Mouse (Mus musculus) intestine, postnatal 0 days (tissue): ENCODE results near the gene Iqschfp. TPM values are rescaled to one million over a fixed set of nuclear protein-coding genes. Genes with fewer than 3 reads are reported as not detected.

Source experiments
- ATAC-seq: fragments of 200-750 bp; cut with Nextera tagmentation; 2 replicates; pipeline ENCODE4 v1.8.0; 2017; ENCODE audit warnings: mild to moderate bottlenecking, moderate TSS enrichment, moderate library complexity
- H3K27ac ChIP-seq: fragments of 300-500 bp; sonication (generic); 2 replicates; pipeline ENCODE4 v1.5.1; 2014; ENCODE audit warnings: mild to moderate bottlenecking, low read depth, low read length, moderate library complexity
- H3K27me3 ChIP-seq: fragments of 300-500 bp; sonication (generic); replicated peaks from 2 replicates; pipeline ENCODE4 v1.6.1; 2014; ENCODE audit warnings: low read length, mixed read lengths; ENCODE audit not compliant: control insufficient read depth, insufficient read depth
- H3K36me3 ChIP-seq: fragments of 300-500 bp; sonication (generic); 2 replicates; pipeline ENCODE4 v1.6.1; 2014; ENCODE audit warnings: mild to moderate bottlenecking, moderate library complexity; ENCODE audit not compliant: control insufficient read depth, insufficient read depth
- H3K4me1 ChIP-seq: fragments of 300-500 bp; sonication (generic); replicated peaks from 2 replicates; pipeline ENCODE4 v1.6.1; 2014; ENCODE audit warnings: antibody characterized with exemption, low read length, mixed read lengths; ENCODE audit not compliant: control insufficient read depth, insufficient read depth
- H3K4me2 ChIP-seq: fragments of 300-500 bp; sonication (generic); replicated peaks from 2 replicates; pipeline ENCODE4 v1.6.1; 2014; ENCODE audit warnings: low read depth, mild to moderate bottlenecking, moderate library complexity
- H3K4me3 ChIP-seq: fragments of 300-500 bp; sonication (generic); 2 replicates; pipeline ENCODE4 v1.5.1; 2014; ENCODE audit warnings: low read depth, low read length
- H3K9ac ChIP-seq: fragments of 300-500 bp; sonication (generic); 2 replicates; pipeline ENCODE4 v1.6.1; 2014; ENCODE audit warnings: mild to moderate bottlenecking, low read depth, low read length
- H3K9me3 ChIP-seq: fragments of 300-500 bp; sonication (generic); 2 replicates; pipeline ENCODE4 v1.6.1; 2016; ENCODE audit warnings: mixed run types; ENCODE audit not compliant: control insufficient read depth
- CTCF ChIP-seq: sonication (generic); IDR thresholded peaks from 2 replicates; pipeline ENCODE4 v1.5.1; 2016; ENCODE audit warnings: low read depth, mild to moderate bottlenecking, control low read depth, antibody characterized with exemption, moderate library complexity
- WGBS: fragments of 180-500 bp; shearing (Covaris S2); extraction: QIAGEN DNeasy Blood & Tissue Kit; methylation state at CpG from one replicate; pipeline ENCODE4 v1.1.7; 2014; 5-methylcytosine and 5-hydroxymethylcytosine counted together
- polyA plus RNA-seq: library from polyadenylated mRNA; unstranded; fragments of >200 nt; fragmentation: Nextera tagmentation; extraction: Ambion mirVana; gene quantifications from 2 replicates; pipeline ENCODE4 v1.2.1, GENCODE M21; 2015

Gene Iqschfp
- polyA plus RNA-seq, 1 experiment from 2014 or later, result 0.37 TPM

DNA sequence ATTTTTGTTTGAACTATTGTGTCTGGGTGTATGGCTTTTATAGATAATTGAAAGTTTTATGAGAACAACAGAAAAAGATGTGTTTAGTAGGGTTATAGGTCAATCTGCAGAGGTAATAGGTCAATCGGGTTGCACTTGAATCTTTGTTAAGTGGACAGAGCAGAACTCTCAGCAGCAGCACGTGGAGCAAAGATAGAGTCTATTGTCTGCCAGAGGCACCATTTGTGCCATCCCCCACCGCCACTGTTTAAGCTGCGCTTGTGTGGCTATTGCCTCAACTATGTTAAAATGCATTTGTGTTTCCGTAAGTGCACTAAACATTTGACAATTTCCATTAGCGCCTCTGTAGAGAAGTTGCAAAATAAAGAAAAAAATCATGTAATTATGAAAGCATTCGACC, 508.1 kb downstream of the Iqschfp start:
- Histone ChIP-seq H3K4me2 (no peak overlapping the region), H3K9ac (no peak overlapping the region), H3K4me1 (no peaks in the 10 kb centered on the region), H3K27me3 (no peaks in the 10 kb centered on the region), H3K4me3 (no peak overlapping the region), H3K27ac (no peak overlapping the region), H3K9me3 (no peaks in the 10 kb centered on the region), H3K36me3 (no peaks in the 10 kb centered on the region)
- WGBS, result 74% methylated on average over 7 of the region's 7 CpGs
- TF ChIP-seq CTCF, result no peak
- ATAC-seq, result no peak

DNA sequence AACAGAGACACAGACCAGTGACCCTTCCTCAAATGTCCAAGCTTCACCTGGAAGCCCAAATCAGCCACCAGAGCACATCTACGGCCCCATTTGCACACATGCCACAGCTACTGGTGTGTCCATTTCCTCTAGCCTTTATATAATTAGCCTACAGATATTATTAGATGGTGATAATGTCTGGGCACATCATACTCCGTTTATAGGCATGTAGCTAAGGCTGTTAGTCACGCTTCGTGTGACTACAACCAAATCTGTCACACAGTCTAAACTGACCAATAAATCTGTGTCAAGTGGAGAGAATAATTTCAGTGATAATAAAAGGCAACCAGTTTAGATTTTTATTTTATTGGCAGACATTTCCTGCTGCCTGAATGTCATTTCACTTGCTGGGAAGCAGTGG, 511.3 kb downstream of the Iqschfp start:
- Histone ChIP-seq H3K27me3 (no peaks in the 10 kb centered on the region), H3K4me2 (no peak overlapping the region), H3K27ac (no peak overlapping the region), H3K4me3 (no peak overlapping the region), H3K9ac (no peak overlapping the region), H3K36me3 (no peaks in the 10 kb centered on the region), H3K4me1 (no peaks in the 10 kb centered on the region), H3K9me3 (no peaks in the 10 kb centered on the region)
- TF ChIP-seq CTCF, result no peak
- ATAC-seq, result no peak
- whole genome bisulfite sequencing, result 87% methylated on average over 4 of the region's 4 CpGs

DNA sequence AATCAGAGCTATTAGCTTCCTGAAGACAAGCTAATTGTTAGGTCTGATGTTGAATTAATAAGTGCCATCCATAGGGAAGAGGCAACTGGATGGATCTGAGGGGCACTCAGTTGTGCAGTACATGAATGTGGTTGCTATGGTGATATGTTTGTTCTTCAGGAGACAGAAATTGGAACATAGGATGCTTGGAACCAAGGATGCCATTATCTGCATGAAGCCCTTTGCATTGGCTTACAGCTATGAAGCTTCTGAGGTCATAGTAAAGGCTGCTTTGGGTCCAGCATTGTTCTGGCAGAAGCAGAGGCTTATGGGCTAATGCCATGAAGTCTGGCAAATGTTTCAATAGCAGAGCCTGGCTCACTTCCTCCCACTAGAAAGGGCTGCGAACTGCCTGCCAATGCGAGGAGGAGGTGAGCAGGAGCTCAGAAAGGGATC, 511.8 kb downstream of the Iqschfp start:
- no peak for ATAC-seq
- 98% methylated on average over 2 of the region's 2 CpGs for WGBS
- Histone ChIP-seq H3K4me2 (no peak overlapping the region), H3K9me3 (no peaks in the 10 kb centered on the region), H3K36me3 (no peaks in the 10 kb centered on the region), H3K27me3 (no peaks in the 10 kb centered on the region), H3K9ac (no peak overlapping the region), H3K4me3 (no peak overlapping the region), H3K4me1 (no peaks in the 10 kb centered on the region), H3K27ac (no peak overlapping the region)
- no peak for TF ChIP-seq CTCF

DNA sequence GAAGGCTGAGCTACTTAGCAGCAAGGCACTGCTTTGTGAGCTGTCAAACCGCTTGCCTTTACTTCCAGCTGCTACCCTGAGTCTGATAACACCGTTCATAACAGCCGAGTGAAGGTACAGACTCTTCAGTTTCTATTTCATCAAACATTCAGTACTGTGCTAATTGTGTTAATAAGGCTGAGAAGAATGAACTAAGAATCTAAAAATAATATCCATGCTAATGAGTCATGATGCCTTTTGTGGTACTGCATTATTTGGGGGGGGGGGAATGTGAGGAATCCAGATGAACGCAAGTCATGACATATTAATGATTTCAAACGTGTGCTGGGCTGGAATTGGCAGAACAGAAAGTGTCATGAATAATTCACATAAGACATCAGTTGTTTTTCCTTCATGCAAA, 513.7 kb downstream of the Iqschfp start:
- Histone ChIP-seq H3K4me3 (no peak overlapping the region), H3K27me3 (no peaks in the 10 kb centered on the region), H3K9me3 (no peaks in the 10 kb centered on the region), H3K27ac (no peak overlapping the region), H3K4me1 (no peaks in the 10 kb centered on the region), H3K36me3 (no peaks in the 10 kb centered on the region), H3K4me2 (no peak overlapping the region), H3K9ac (no peak overlapping the region)
- 71% methylated on average over 5 of the region's 5 CpGs for WGBS
- no peak for ATAC-seq
- no peak for TF ChIP-seq CTCF

DNA sequence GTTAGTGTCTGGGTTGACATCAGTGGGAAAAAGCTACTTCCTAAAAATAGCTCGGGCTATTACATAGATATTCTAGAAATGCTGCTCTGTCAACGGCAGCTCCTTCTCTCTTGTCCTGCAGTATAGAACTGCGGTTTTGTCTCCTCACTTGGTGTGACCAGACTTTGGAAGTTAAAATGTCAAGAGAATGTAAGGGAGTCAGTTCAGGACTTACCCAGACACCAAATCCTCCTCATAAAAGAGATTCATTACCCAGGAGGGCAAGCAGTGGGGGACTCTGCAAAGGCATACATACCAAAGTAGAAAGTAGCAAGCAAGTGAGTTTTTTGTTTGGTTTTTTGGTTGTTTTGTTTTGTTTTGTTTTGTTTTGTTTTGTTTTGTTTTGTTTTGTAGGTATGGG, 520.2 kb downstream of the Iqschfp start:
- Histone ChIP-seq H3K4me2 (no peak overlapping the region), H3K4me3 (no peak overlapping the region), H3K36me3 (no peaks in the 10 kb centered on the region), H3K27me3 (no peaks in the 10 kb centered on the region), H3K27ac (no peak overlapping the region), H3K9ac (no peak overlapping the region), H3K4me1 (no peaks in the 10 kb centered on the region), H3K9me3 (no peaks in the 10 kb centered on the region)
- ATAC-seq, result no peak
- no peak for TF ChIP-seq CTCF
- 65% methylated on average over 3 of the region's 3 CpGs for WGBS

DNA sequence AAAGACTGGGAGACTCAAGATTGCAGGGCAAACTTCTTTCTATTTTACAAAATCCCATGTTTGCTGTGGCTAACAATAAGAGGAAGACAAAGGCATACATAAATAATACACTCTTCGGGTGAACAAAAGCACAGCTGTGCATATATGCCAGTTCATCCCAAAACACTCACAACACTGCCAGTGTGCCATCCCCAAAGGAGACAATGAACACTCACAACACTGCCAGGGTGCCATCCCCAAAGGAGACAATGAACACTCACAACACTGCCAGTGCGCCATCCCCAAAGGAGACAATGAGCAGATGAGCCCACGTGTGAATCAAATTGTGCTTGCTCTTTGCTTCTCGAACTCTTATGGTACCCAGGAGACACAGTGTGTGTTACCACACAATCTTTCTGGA, 527.8 kb downstream of the Iqschfp start:
- Histone ChIP-seq H3K36me3 (no peaks in the 10 kb centered on the region), H3K4me1 (no peaks in the 10 kb centered on the region), H3K9ac (no peak overlapping the region), H3K4me3 (no peak overlapping the region), H3K27me3 (no peaks in the 10 kb centered on the region), H3K27ac (no peak overlapping the region), H3K9me3 (no peaks in the 10 kb centered on the region), H3K4me2 (no peak overlapping the region)
- TF ChIP-seq CTCF, result no peak
- 88% methylated on average over 4 of the region's 4 CpGs for WGBS
- ATAC-seq, result no peak

DNA sequence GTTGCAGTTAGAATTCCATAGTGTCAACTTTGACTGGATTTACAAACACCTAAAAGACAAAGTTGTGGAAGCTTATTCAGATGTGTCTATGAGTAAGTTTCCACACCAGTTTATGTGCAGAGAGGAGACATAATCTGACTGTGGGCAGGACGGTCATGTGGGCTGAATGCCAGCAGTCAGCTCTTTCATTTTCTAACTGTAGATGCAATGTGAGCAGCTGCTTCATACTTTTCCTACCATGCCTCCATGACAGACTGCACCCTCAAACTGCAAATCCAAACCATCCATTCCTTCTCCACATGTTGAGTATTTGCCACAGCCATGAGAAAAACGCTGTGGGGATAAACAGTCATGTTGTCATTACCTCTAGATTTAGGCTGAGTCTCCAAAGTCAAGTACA, 528.9 kb downstream of the Iqschfp start:
- Histone ChIP-seq H3K27ac (no peak overlapping the region), H3K4me2 (no peak overlapping the region)
- WGBS, result 64% methylated on average over 2 of the region's 2 CpGs

More for the DNA sequence above, 528.9 kb downstream of the Iqschfp start:
- Histone ChIP-seq H3K27me3 (no peaks in the 10 kb centered on the region), H3K9ac (no peak overlapping the region), H3K36me3 (no peaks in the 10 kb centered on the region), H3K4me1 (no peaks in the 10 kb centered on the region), H3K4me3 (no peak overlapping the region), H3K9me3 (no peaks in the 10 kb centered on the region)
- no peak for TF ChIP-seq CTCF
- no peak for ATAC-seq
